Mouse (Mus musculus) retina, postnatal 1 day (tissue): ENCODE results near the gene Igdcc4.
A peak's percentile ranks its signal among the peaks of the same experiment; 100 is the strongest.

Experiments used
- DNase-seq: peaks from one replicate; pipeline ENCODE4 v3.0.0-alpha.2; 2012

Gene Igdcc4

GRCm38 (mm10) chr9:65113694-65114093 is 12.4 kb downstream of the Igdcc4 start:
- no peak for DNase-seq

- no peak for DNase-seq
These were observed 14.6 kb downstream of the Igdcc4 start for GRCm38 (mm10) chr9:65115891-65116290.

GRCm38 (mm10) chr9:65117516-65117915 is 16.2 kb downstream of the Igdcc4 start:
- DNase-seq, result no peak

- peak; percentile 89 for DNase-seq
These were observed 19.6 kb downstream of the Igdcc4 start for GRCm38 (mm10) chr9:65120935-65121334.

GRCm38 (mm10) chr9:65122545-65122944 is 21.3 kb downstream of the Igdcc4 start:
- DNase-seq, result peak; percentile 18

GRCm38 (mm10) chr9:65123552-65124168 is 22.4 kb downstream of the Igdcc4 start:
- peak; percentile 85 for DNase-seq

GRCm38 (mm10) chr9:65128123-65128815 is 27.0 kb downstream of the Igdcc4 start:
- DNase-seq, result peak; percentile 85

- DNase-seq, result no peak
These were observed 30.4 kb downstream of the Igdcc4 start for GRCm38 (mm10) chr9:65131717-65132116.

- peak; percentile 88 for DNase-seq
These were observed 32.5 kb downstream of the Igdcc4 start for GRCm38 (mm10) chr9:65133739-65134138.

GRCm38 (mm10) chr9:65135126-65135525 is 33.8 kb downstream of the Igdcc4 start:
- no peak for DNase-seq

GRCm38 (mm10) chr9:65140491-65140890 is 39.2 kb downstream of the Igdcc4 start:
- DNase-seq, result no peak

GRCm38 (mm10) chr9:65140936-65141305 is 39.6 kb downstream of the Igdcc4 start, which contains the start of gene Igdcc3:
Igdcc3 (plus strand) TSS chr9:65141189.
- peak; percentile 88 for DNase-seq

GRCm38 (mm10) chr9:65141306-65141975 is 40.2 kb downstream of the Igdcc4 start:
- peak; percentile 77 for DNase-seq

GRCm38 (mm10) chr9:65141976-65142318 is 40.7 kb downstream of the Igdcc4 start:
- peak; percentile 56 for DNase-seq

- no peak for DNase-seq
These were observed 41.1 kb downstream of the Igdcc4 start for GRCm38 (mm10) chr9:65142399-65142798.

- no peak for DNase-seq
These were observed 44.7 kb downstream of the Igdcc4 start for GRCm38 (mm10) chr9:65146001-65146400.

- no peak for DNase-seq
These were observed 47.2 kb downstream of the Igdcc4 start for GRCm38 (mm10) chr9:65148507-65148906.

GRCm38 (mm10) chr9:65152711-65153330 is 51.5 kb downstream of the Igdcc4 start:
- DNase-seq, result no peak

GRCm38 (mm10) chr9:65153331-65153711 is 52.0 kb downstream of the Igdcc4 start:
- no peak for DNase-seq

GRCm38 (mm10) chr9:65154692-65155455 is 53.6 kb downstream of the Igdcc4 start:
- no peak for DNase-seq

GRCm38 (mm10) chr9:65156604-65157003 is 55.3 kb downstream of the Igdcc4 start:
- peak; percentile 65 for DNase-seq

- DNase-seq, result no peak
These were observed 56.3 kb downstream of the Igdcc4 start for GRCm38 (mm10) chr9:65157631-65158030.

GRCm38 (mm10) chr9:65161188-65161587 is 59.9 kb downstream of the Igdcc4 start:
- no peak for DNase-seq
